Mouse (Mus musculus): Measurements from ENCODE around the gene Actn3. TPM values are rescaled to one million over a fixed set of nuclear protein-coding genes. Genes with fewer than 3 reads are reported as not detected.
"Not testable (repeated sequence)": the region's sequence is repeated elsewhere in the genome, so short reads cannot be mapped to it uniquely, and the experiment has no call there.

The Actn3 gene
- total RNA-seq, 2 experiments from 2014 or later: 1.1 to 1.9 TPM

GRCm38 (mm10) chr19:4817182-4817835, 60.4 kb downstream of the Actn3 start:
- DNase-seq (ENCODE audit: low spot score in 2 of 2): no peak
- intact Hi-C loops (cut with DNase I): no loop called here

- no peak for DNase-seq (ENCODE audit: low spot score in 2 of 2)
- intact Hi-C loops (cut with DNase I): no loop called here
Measured at GRCm38 (mm10) chr19:4813015-4813414, 64.7 kb downstream of the Actn3 start.

- intact Hi-C loops (cut with DNase I); DNase-seq (ENCODE audit: low spot score in 2 of 2): not testable (repeated sequence)
Measured at GRCm38 (mm10) chr19:4812334-4812949, 65.3 kb downstream of the Actn3 start.

- intact Hi-C loops (cut with DNase I): loop anchor here (1.0 kb wide), 1 partner anchor 56 kb away; the partner anchor contains the start of gene Rbm4b
Measured at GRCm38 (mm10) chr19:4811909-4812242, 65.8 kb downstream of the Actn3 start.

More at GRCm38 (mm10) chr19:4811909-4812242, 65.8 kb downstream of the Actn3 start:
- DNase-seq (ENCODE audit: low spot score in 2 of 2): no peak

Other genes starting within 250 kb of the Actn3 start
- gene Gm960, start 179.2 kb downstream of the Actn3 start, total RNA-seq (2021): 1 to 10 TPM; 1.1 to 1.3 TPM
- 100 to 1,000 TPM; 659 to 669 TPM for gene Sptbn2, start 166.7 kb downstream of the Actn3 start, total RNA-seq (2021)
- gene Rbm4b, start 121.4 kb downstream of the Actn3 start, total RNA-seq (2021): 10 to 100 TPM; 16.5 to 18.9 TPM
- gene Rbm4, start 84.0 kb downstream of the Actn3 start, total RNA-seq (2021): 10 to 100 TPM; 74.8 to 76.3 TPM
- 10 to 100 TPM; 21.8 to 21.9 TPM for gene Gm21992, start 66.3 kb downstream of the Actn3 start, total RNA-seq (2021)
- gene Rbm14, start 66.3 kb downstream of the Actn3 start, total RNA-seq (2021): 10 to 100 TPM; 49.9 to 59.8 TPM
- gene Ccs, start 38.6 kb downstream of the Actn3 start, total RNA-seq (2021): 10 to 100 TPM; 32.0 to 32.8 TPM
- gene Ccdc87, start 38.5 kb downstream of the Actn3 start, total RNA-seq (2021): 1 to 10 TPM; 1.8 to 2.4 TPM
- 100 to 1,000 TPM; 106 to 113 TPM for gene Ctsf, start 22.8 kb downstream of the Actn3 start, total RNA-seq (2021)
- gene Zdhhc24, start 759 bp upstream of the Actn3 start, total RNA-seq (2021): 10 to 100 TPM; 25.0 to 25.9 TPM
- 10 to 100 TPM; 41.5 to 44.1 TPM for gene Bbs1, start 28.7 kb upstream of the Actn3 start, total RNA-seq (2021)
- gene Dpp3, start 50.4 kb upstream of the Actn3 start, total RNA-seq (2021): 10 to 100 TPM; 43.6 to 44.4 TPM
- 10 to 100 TPM; 19.6 to 26.1 TPM for gene Peli3, start 65.2 kb upstream of the Actn3 start, total RNA-seq (2021)
- 10 to 100 TPM; 52.6 to 58.0 TPM for gene Mrpl11, start 84.2 kb upstream of the Actn3 start, total RNA-seq (2021)
- 10 to 100 TPM; 12.4 to 24.4 TPM for gene Npas4, start 112.4 kb upstream of the Actn3 start, total RNA-seq (2021)
- gene Slc29a2, start 146.0 kb upstream of the Actn3 start, total RNA-seq (2021): 10 to 100 TPM; 14.1 to 15.0 TPM
- gene B4gat1, start 160.9 kb upstream of the Actn3 start, total RNA-seq (2021): 100 to 1,000 TPM; 126 to 132 TPM
- 1 to 10 TPM; 3.6 to 5.2 TPM for gene AC124502.3, start 161.0 kb upstream of the Actn3 start, total RNA-seq (2021)
- 10 to 100 TPM; 20.2 to 23.6 TPM for gene Brms1, start 163.4 kb upstream of the Actn3 start, total RNA-seq (2021)
- 10 to 100 TPM; 92.7 to 93.9 TPM for gene Rin1, start 172.6 kb upstream of the Actn3 start, total RNA-seq (2021)
- gene Cd248, start 190.2 kb upstream of the Actn3 start, total RNA-seq (2021): 1 to 10 TPM; 4.6 to 5.4 TPM
- gene Tmem151a, start 207.6 kb upstream of the Actn3 start, total RNA-seq (2021): 100 to 1,000 TPM; 163 to 164 TPM
- gene Yif1a, start 210.6 kb upstream of the Actn3 start, total RNA-seq (2021): 10 to 100 TPM; 24.6 to 26.0 TPM
- 100 to 1,000 TPM; 274 to 282 TPM for gene Cnih2, start 220.6 kb upstream of the Actn3 start, total RNA-seq (2021)
- gene Rab1b, start 229.2 kb upstream of the Actn3 start, total RNA-seq (2021): 100 to 1,000 TPM; 157 to 159 TPM
- gene Klc2, start 240.7 kb upstream of the Actn3 start, total RNA-seq (2021): 100 to 1,000 TPM; 245 to 251 TPM

Measured in left cerebral cortex, postnatal 25 days (tissue).